Mouse (Mus musculus) liver (tissue): Measurements from ENCODE around the gene Rnf185.

Source experiments
- DNase-seq: peaks from one replicate; pipeline ENCODE4 v3.0.0-alpha.2; 2020; ENCODE audit warnings: mixed read lengths

Gene Rnf185

GRCm38 (mm10) chr11:3390789-3391188 lies 61.4 kb downstream of the Rnf185 start:
- no peak for DNase-seq

DNA sequence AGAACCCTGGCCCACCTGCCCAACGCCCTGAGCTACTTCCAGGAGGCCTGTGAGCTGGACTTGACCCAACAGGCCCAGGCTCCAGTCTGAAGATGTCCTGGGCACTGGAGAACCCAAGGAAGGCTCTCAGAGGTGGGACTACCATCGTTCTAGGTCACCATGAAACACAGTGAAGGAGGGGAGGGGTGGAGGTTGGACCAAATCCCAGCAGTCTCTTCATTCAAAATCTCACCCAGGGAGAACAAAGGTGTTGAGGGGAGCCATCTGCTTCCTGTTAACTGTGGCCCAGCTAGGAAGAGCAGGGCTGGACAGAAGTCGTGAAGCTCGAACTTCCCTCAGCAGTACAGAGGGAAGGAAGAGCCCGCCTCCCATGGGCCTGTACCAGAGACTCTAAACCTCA lies 62.2 kb downstream of the Rnf185 start:
- no peak for DNase-seq

DNA sequence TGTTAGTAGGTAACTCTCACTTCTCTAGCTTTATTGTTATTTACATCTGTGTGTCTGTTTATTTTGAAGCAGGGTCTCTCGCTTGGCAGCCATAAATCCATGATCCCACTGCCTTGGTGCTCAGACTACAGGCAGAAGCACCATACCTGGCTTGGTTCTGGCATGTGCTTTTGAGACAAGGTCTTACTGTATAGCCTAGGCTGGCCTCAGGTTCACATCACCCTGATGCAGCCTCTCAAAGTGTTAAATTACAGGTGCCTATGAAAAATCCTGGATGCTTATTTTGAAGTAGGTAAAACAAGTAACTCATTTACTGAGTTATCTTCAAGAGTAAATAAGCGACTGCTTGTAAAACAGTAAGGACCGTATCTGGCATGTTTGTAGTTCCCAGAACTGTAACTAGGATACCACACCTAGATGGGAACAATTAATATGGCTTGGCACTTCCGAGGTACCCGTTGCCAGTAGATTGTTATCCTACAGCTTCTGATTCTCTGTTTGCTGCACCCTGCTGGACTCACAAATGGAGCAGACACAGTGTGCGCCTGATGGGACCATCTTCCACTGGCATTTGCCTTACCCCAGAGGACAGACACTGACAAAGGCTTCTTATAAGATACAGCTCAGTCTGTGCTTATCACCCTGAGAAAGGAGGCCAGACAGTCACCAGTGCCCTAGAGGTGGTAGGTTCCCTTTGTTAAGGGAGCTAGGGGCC lies 64.5 kb downstream of the Rnf185 start:
- DNase-seq: no peak

GRCm38 (mm10) chr11:3386941-3387368 lies 65.2 kb downstream of the Rnf185 start:
- peak; percentile 87 for DNase-seq

DNA sequence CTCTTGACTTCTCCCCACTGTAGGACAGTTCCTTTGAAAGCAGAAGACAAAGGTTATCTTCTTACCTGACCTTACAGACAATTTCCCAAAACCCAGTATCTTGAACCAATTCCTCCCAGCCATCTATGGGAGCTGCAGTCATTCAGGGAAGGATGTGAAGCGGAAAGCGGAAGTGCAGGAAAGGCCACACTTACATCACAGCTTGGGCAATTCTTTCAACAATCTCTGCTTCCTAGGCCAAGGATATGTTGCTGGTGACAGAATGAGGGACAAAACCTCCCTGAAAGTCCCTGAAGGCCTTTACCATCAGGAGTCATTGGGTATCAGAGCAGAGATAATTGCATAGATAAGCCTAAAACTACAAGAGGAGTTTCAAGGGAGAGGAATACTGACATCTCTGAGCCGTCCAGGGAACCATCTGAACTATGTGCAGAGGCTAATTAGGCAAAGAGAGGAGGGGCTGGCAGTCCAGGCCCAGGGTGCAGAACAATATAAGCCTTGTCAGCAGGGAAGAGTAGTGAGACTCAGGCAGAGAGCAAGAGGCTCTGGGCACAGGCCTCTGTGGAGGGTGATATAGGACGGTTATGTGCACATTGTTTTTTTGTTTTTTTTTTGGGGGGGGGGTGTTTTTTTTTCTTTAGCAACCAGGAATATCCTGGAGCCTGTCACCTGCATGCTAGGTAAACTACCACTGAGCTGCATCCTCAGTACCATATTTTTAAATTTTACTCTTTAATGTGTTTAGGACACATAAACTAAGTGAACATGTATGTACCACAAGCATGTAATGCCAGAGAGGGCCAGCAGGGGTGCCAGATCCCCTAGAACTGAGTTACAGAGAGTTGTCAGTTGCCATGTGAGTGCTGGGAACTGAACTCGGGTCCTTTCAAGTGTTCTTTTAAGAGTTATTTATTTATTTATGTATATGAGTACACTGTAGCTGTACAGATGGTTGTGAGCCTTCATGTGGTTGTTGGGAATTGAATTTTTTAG lies 69.3 kb downstream of the Rnf185 start:
- DNase-seq: peak; percentile 26

GRCm38 (mm10) chr11:3381148-3381814 lies 70.9 kb downstream of the Rnf185 start:
- no peak for DNase-seq

GRCm38 (mm10) chr11:3379427-3379826 lies 72.7 kb downstream of the Rnf185 start:
- peak; percentile 33 for DNase-seq

GRCm38 (mm10) chr11:3374741-3375140 lies 77.4 kb downstream of the Rnf185 start:
- DNase-seq: no peak

GRCm38 (mm10) chr11:3374293-3374645 lies 77.9 kb downstream of the Rnf185 start:
- DNase-seq: no peak

DNA sequence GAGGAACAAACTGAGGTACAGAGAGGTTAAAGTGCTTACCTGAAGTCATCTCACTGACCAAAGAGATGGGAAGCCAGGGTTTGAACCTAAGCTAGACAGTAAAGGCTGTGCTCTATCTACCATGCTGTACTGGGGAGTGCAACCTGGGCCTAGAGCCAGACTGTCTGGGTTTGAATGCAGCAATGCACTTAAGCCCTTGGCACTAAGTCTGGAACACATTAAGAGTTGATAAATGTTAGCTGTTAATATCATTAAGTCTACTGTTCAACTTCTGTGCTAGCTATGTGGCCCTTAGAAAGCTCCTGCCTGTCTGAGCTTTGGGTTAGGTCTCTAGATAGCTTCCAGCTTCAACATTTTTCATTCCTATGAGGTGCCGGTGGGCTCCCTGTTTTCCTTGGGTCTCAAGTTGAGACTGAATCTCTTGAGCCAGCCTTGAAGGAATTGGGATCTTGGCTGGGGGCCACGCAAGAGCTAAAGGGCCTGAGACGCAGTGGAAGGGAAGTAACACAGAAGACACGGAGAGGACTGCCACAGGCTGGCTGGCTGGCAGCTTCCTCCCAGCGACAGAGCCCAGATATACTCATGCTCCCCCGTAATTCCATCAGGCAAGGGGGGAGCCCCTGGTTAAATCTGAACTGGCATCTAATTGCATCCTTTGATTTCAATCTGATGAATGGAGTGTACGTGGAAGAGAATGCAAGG lies 78.4 kb downstream of the Rnf185 start:
- no peak for DNase-seq

DNA sequence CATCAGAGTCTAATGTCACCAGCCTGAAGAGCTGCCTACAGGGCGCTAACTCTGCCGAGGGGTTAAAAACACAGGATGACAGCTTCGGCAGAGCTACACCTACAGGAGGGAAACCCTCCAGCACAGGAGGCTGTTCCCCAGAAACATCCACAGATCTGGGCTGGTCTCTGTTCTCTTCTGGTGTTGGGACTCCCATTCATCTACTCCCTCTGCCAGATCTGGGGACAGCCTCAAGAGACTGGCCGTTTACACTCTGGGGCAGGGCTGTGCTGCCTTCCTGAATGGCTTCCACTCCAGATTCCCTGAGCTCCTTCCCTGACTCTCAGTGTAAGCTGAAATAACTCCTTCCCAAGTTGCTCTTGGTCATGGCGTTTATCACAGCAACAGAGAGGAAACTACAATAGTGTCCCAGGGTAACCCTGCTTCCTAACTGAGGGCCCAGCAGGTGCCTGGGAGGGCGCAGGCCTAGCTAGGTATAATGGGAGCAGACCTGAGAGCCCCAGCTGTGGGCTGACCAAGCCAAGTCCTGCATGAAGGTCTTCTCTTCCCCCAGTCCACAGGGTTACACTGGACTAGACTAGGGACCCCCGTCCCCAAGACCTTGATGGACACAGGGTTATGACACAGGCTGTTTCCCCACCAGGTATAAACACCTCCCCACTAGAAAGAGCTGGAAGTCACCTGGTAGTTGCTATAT lies 80.4 kb downstream of the Rnf185 start:
- DNase-seq: no peak

GRCm38 (mm10) chr11:3370928-3371598 lies 81.1 kb downstream of the Rnf185 start:
- peak; percentile 82 for DNase-seq

GRCm38 (mm10) chr11:3370162-3370561 lies 82.0 kb downstream of the Rnf185 start:
- DNase-seq: no peak

GRCm38 (mm10) chr11:3369449-3369848 lies 82.7 kb downstream of the Rnf185 start:
- DNase-seq: no peak

DNA sequence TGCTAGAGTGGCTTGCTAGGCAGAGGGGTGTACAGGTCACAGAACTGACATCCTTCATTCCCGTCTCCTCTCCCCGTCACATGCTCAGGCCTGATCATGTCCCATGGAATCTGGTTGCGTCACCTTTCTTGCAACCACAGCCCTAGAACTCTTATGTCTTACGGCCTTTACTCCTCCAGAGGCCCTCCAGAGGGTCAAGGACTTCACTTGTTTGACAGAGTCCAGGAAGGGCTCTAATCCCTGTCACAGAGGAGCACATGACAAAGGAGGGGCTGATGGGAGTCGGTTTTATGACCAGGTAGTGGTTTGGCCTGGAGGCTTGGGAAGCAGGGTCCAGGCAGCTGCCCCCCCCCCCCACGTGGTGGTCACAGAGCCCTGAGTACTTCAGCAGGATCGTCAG lies 83.2 kb downstream of the Rnf185 start:
- DNase-seq: no peak

GRCm38 (mm10) chr11:3366411-3366810 lies 85.8 kb downstream of the Rnf185 start:
- no peak for DNase-seq
